Comparison of ENCODE assay signal across 9 mouse cellular contexts in the genomic region with DNA sequence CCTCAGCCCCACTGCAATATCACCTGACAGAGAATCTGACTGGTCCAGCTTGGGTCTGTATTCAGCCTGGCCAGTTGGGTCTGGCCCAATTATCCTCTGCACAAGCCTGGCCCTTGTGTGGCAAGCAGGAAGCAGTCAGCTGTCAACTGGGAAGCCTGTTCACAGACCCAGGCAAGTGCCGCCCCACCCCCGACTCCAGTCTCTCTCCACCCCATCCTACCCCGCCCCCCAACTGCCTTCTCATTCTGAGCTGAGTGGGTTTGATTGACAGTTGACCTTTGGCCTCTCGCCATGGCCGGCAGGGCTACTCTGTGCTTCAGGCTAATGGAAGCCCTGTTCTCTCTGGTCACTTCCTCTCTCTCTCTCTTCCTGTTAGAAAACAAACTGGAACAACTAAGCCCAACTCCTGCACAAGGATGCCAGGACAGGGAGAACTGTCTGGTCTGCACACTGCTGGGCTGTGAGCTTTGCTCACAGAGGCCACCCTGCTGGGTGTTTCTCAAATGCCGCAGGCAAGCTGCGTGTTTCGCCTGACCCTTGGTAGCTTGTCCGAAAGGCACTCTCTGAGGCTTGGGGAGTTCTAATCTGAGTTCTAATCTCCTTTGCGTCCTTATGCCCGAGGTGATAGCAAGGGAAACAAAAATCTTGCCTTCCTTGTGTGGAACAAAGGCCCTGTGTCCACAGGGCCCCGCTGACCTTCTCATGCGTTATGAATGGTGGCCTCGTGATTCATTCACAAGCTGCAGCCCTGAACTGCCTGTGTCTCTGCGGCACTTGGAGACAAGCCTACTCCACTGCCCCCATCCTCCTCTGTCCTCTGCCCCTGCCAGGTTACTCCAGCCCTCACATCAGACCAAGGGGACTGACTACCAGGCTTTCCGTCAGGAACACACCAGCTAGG. TPM values are rescaled to one million over a fixed set of nuclear protein-coding genes. Genes with fewer than 3 reads are reported as not detected.
A peak's percentile ranks its signal among the peaks of the same experiment; 100 is the strongest.
DNase-seq lines count a peak whose midpoint lies in the region; ATAC-seq and TF ChIP-seq lines count a peak whose summit lies in the region.
"Had no signal": no experiment of that assay in that cellular context is flagged by ENCODE, and none has a peak within 500 bp of the region (broad histone marks: within the 10 kb centered on the region; RNA-seq: fewer than 3 reads in every experiment).

No protein-coding gene starts in this region.

- H3K4me2 ChIP-seq in hindbrain, embryonic 15.5 days = no peak overlapping the region
- no peak overlapping the region for H3K4me2 ChIP-seq in liver, embryonic 12.5 days

- H3K27me3 ChIP-seq in hindbrain, embryonic 15.5 days = no peaks in the 10 kb centered on the region
- peaks cover 5% of the 10 kb centered on the region; the same call in 1 of the 2 replicates for H3K27me3 ChIP-seq in liver, embryonic 12.5 days (replicated peaks)
- H3K27me3 ChIP-seq: Patski had no signal

- peaks cover 16% of the 10 kb centered on the region for H3K4me1 ChIP-seq in hindbrain, embryonic 15.5 days (replicated peaks)
- H3K4me1 ChIP-seq in liver, embryonic 12.5 days = peaks cover 36% of the 10 kb centered on the region

- WGBS in hindbrain, embryonic 15.5 days = 12% methylated on average over 16 of the region's 16 CpGs
- WGBS in liver, embryonic 12.5 days (ENCODE audit: insufficient replicate concordance) = 39% methylated on average over 16 of the region's 16 CpGs

- no peak overlapping the region for H3K4me3 ChIP-seq in layer of hippocampus, adult 2 months
- no peak overlapping the region for H3K4me3 ChIP-seq in hindbrain, embryonic 15.5 days
- no peak overlapping the region for H3K4me3 ChIP-seq in liver, embryonic 12.5 days

- ATAC-seq in hindbrain, embryonic 15.5 days (ENCODE audit: low FRiP score, low read depth) = peak; percentile 63; the same call in 1 of the 2 replicates
- peak; percentile 60 for ATAC-seq in liver, embryonic 12.5 days
- no peak for ATAC-seq in CD4-positive, CD25-positive, alpha-beta regulatory T cell, adult 4 months
- ATAC-seq: Patski had no signal

- no peak for TF ChIP-seq CTCF in layer of hippocampus, adult 2 months (conservative IDR thresholded peaks at IDR 0.05)

- no peak overlapping the region for H3K9ac ChIP-seq in hindbrain, embryonic 15.5 days
- H3K9ac ChIP-seq in liver, embryonic 12.5 days = no peak overlapping the region

- peak overlapping the region; percentile 80 for H3K27ac ChIP-seq in layer of hippocampus, adult 2 months
- H3K27ac ChIP-seq in hindbrain, embryonic 15.5 days (replicated peaks) = peak overlapping the region; percentile 63
- peak overlapping the region; percentile 46 for H3K27ac ChIP-seq in liver, embryonic 12.5 days

- peak in 1 of 2 experiments; percentile 44 for DNase-seq in layer of hippocampus, adult 2 months (ENCODE audit: low spot score in 2 of 2)
- no peak for DNase-seq in layer of hippocampus, adult 18-20 months (ENCODE audit: low spot score in 2 of 2)
- peak; percentile 92 for DNase-seq in embryo, embryonic 9.5 days (ENCODE audit: extremely low spot score)
- peak; percentile 15 for DNase-seq in naive thymus-derived CD4-positive, alpha-beta T cell, adult 2 months (ENCODE audit: low read depth)
- DNase-seq in thymus, adult 18-20 months = no peak

- no peaks in the 10 kb centered on the region for H3K36me3 ChIP-seq in hindbrain, embryonic 15.5 days
- H3K36me3 ChIP-seq in liver, embryonic 12.5 days = no peaks in the 10 kb centered on the region

- H3K9me3 ChIP-seq in hindbrain, embryonic 15.5 days = no peaks in the 10 kb centered on the region
- no peaks in the 10 kb centered on the region for H3K9me3 ChIP-seq in liver, embryonic 12.5 days (replicated peaks)

RNA-seq across cellular contexts. Expression of a gene that starts 13.8 kb away (rescaled TPM):
- total RNA-seq in layer of hippocampus, adult 2 months (2021) = 10 to 100 TPM; 15.2 to 15.5 TPM
- 10 to 100 TPM; 13.8 to 15.1 TPM for total RNA-seq in layer of hippocampus, adult 18-20 months (2021)
- 10.1 and 13.2 TPM in 2 replicates for polyA plus RNA-seq in hindbrain, embryonic 15.5 days (2015; fragmentation: Nextera tagmentation; extraction: Ambion mirVana)
- 6.1 and 6.7 TPM in 2 replicates for polyA plus RNA-seq in liver, embryonic 12.5 days (2016; fragmentation: Nextera tagmentation; extraction: Ambion mirVana)
- polyA plus RNA-seq in CD4-positive, CD25-positive, alpha-beta regulatory T cell, adult 4 months (2017; shearing (Covaris generic)) = 10 to 100 TPM in 1 of 2 experiments, 1 to 10 TPM in 1; 6.5 to 14.3 TPM

RNA-seq across cellular contexts. Expression of a gene that starts 48.3 kb away (rescaled TPM):
- 100 to 1,000 TPM; 138 to 139 TPM for total RNA-seq in layer of hippocampus, adult 2 months (2021)
- total RNA-seq in layer of hippocampus, adult 18-20 months (2021) = 100 to 1,000 TPM; 151 to 155 TPM
- polyA plus RNA-seq in hindbrain, embryonic 15.5 days (2015; fragmentation: Nextera tagmentation; extraction: Ambion mirVana) = 147 and 151 TPM in 2 replicates
- 46.5 and 49.5 TPM in 2 replicates for polyA plus RNA-seq in liver, embryonic 12.5 days (2016; fragmentation: Nextera tagmentation; extraction: Ambion mirVana)
- 100 to 1,000 TPM; 131 to 191 TPM for polyA plus RNA-seq in CD4-positive, CD25-positive, alpha-beta regulatory T cell, adult 4 months (2017; shearing (Covaris generic))

Comparison
In these comparisons a context has a peak if more than half of its experiments do, and no peak if none do; other contexts are left out.
1. DNase-seq: peak in embryo, embryonic 9.5 days (single experiment) and naive thymus-derived CD4-positive, alpha-beta T cell, adult 2 months (single experiment); none in layer of hippocampus, adult 18-20 months (0 of 2) and thymus, adult 18-20 months (0 of 2).
2. Peak in every context shown above with its lines, with median percentiles within 50 percentile points of each other: H3K27ac ChIP-seq.